Mouse (Mus musculus) lung, adult 18-20 months (tissue): ENCODE measurements around the gene Rpl3.

ENCODE experiments used
- DNase-seq, 2 experiments: peaks; one replicate each; pipeline ENCODE4 v3.0.0; 2022; ENCODE audit warnings: mixed read lengths in 2 of 2

Rpl3 gene

DNA sequence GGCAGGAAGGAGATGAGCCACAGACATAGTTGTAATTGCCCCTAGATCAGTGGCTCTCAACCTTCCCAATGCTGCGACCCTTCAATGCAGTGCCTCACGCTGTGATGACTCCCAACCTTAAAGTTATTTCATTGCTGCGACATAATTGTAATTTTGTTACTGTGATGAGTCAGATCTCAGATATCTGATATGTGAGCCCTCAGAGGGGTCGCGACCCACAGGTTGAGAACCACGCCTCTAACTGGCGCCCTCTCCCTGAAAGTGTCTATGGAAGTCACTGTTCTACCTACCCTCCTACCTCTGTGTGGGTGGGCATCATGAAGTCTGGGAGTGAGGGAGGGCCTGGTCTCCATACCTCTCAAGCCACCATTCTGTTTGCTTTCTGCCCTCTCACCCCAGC lies 22.7 kb upstream of the Rpl3 start:
- no peak for DNase-seq

DNA sequence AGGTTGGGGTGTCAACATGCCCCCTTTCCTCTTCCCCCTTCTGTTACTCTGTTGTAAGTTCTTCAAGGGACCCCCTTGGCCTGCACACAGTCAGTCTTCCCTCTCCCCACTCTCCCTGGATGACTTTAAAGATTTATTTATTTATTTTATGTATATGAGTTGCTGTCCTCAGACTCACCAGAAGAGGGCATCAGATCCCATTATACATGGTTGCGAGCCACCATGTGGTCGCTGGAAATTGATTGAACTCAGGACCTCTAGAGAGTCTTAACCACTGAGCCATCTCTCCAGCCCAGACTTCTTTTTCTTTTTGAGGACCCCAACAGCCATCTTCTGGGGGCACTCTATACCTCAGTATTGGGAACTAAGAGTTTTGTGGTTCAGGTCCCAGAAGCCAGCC lies 20.8 kb upstream of the Rpl3 start:
- no peak for DNase-seq

DNA sequence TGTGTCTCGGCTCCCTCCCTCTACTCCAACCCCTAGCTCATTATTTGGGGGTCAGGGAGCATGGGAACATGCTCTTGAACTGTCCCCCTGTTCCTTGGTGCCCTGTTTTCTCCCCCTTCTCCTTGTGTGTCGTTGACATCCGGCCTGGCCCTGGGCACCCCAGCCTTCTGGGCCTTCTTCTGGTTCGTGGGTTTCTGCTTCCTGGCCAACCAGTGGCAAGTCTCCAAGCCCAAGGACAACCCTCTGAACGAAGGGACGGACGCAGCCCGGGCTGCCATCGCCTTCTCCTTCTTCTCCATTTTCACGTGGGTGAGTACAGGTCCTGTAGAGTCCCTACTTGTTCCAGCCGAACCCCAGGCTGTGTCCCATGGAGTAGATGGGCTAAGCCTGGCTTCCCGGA lies 19.8 kb upstream of the Rpl3 start:
- no peak for DNase-seq

- no peak for DNase-seq
These were observed 15.9 kb upstream of the Rpl3 start for GRCm38 (mm10) chr15:80107575-80107974.

DNA sequence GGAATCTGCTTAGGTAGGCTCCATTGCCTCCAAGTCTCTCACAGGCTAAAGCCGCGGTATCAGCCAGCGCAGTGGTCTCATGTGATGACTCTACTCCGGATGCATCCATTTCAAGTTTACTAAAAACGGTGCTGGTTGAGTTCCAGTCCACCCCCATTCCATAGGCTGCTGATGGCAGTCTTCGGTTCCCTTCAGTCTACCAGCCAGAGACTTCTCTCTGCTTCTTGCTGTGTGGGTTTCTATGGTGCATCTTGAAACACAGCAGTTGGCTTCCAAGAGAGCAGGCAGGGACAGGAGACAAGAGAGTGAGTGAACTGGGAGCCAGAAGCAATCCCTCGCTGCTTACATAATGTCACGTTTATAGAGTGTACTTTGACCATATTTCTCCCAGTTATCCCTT lies 15.5 kb upstream of the Rpl3 start:
- no peak for DNase-seq

DNA sequence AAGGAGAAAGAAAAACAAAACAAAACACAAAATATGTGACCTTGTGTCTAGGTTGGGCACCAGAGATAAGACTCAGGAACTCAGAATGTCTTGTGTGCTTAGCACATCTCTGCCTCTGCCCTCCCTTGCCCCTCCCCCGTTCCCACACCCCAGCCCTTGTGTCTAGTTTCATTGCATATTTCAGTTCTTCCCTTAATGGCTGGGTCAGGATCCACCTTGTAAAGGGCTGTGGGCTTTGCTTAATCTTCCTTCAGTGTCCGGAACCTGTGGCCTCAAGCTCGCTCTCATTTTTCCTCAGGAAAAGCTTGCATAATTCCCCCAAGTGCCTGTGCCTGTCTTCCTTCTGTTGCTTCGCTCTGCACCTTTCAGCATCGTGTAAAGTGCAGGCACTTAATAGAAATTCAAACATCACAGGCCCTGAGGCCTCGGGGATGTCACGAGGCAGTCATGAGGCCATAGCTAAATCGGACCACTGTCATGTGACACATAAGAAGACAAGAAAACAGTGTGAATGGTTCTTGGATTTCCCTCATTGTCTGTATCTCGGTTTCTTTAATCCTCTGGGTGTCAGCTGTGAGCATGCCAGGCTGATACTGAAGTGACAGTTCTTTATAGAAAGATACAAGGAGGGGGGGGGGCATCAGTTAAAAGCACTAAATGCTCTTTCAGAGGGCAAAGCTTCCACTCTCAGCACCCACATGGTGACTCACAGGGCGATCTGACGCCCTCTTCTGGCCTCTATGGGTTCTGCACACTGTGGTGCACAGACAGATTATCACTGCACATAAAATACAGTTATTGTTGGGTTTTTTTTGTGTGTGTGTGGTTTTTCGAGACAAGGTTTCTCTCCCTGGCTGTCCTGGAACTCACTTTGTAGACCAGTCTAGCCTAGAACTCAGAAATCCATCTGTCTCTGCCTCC lies 14.1 kb upstream of the Rpl3 start:
- DNase-seq, result no peak

DNA sequence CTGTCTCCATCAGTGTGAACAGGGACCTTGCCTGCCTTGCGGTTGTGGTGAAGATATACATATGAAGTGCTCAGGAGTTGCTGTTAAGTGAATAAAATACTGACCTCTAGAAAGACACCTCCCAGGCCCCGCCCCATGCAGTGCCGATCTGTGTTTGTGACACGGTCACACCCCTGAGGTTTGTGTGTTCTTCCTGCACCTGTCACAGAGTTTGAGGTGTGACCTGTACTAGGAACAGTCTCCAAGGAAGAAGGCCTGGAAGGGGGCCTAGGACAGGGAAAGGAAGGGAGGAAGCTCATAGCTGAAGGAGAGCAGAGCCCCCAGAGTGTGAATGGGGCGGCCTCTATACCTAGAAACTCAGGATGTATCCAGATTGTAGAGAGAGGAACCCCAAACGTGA lies 10.8 kb upstream of the Rpl3 start:
- no peak for DNase-seq

- DNase-seq, result no peak
These were observed 9.8 kb upstream of the Rpl3 start for GRCm38 (mm10) chr15:80101503-80101902.

- DNase-seq, result no peak
These were observed 9.2 kb upstream of the Rpl3 start for GRCm38 (mm10) chr15:80100871-80101270.

GRCm38 (mm10) chr15:80100196-80100595 lies 8.5 kb upstream of the Rpl3 start:
- DNase-seq, result no peak

DNA sequence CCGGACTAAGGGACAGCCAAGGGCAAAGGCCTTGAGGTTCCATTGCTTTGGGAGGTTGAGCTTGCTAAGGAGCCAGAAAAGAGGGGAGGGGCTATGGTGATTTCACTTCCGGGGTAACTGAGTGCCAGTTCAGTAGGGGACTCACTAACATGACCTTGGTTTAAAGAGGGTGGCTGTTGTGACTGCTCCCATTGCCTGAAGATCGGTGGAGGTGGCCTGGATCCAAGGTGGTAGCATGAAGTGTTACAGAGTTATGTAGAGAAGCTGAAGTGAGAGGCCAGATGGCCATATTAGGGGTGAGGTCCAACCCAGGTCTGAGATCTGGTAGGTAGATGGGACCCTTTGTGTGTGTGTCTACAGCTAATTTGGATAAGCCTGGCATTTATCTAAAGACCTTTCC lies 7.8 kb upstream of the Rpl3 start:
- DNase-seq, result no peak

DNA sequence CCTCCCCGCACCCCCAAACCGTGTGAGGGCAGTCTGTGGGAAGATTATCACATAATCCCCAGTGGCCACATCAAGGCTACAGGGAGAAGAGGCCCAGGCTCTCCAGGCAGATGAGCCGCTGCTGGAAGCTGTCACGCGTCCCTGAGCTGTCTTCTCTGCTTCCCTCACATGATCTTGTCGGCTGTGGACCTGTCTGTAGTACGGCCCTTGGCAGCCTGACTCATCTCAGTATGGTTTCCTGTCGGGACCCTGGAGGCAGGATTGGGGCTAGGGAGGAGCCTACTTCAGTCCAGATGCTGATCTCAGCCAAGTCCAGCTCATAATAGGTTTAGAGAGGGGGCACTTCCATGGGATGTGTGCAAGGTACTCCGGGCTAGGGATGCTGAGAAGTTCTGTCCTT lies 7.1 kb upstream of the Rpl3 start:
- DNase-seq, result no peak

GRCm38 (mm10) chr15:80097999-80098461 lies 6.4 kb upstream of the Rpl3 start:
- no peak for DNase-seq

DNA sequence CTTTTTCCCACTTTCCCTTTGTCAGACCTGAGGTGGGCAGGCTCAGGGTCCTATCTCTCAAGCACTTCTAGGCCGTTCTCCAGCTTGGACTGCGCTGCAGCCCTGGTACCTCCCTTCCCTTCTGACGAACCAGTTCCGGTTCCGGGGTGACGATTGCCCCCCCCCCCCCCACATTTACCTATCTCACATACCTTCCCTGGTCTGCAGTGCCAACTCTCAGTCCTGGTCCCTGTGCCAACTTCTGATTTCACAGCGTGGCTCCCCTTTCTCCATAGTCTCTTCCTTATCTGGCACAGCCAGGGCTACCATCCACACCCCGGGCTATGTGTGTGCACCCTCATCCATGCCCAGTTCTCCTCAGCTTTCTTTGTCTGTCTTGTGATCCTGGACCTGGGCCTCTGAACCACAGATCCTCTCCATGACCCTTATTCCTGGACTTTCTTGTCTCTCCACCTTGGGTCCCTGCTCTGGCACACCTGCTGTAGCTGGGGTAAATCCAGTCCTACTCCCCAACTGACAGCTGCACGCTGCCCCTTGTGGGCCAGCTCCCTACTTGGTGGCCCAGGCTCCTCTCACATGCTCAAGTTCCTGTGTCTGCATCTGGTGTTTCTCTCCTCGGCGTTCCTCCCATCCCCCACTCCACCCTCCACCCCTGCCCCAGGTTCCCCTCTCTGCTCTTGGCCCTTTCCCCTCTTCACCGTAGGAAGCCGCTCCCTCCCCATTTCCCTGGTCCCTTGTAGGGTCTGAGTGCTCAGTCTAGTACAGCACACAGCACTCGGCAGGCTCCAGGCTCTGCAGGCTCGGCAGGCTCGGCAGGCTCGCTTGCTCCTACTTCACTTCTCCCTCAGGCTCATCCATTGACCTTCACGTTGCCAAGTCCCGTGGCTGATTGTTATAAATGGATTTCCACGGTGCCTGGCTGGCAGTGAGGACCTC lies 5.5 kb upstream of the Rpl3 start:
- no peak for DNase-seq

GRCm38 (mm10) chr15:80096406-80096805 lies 4.7 kb upstream of the Rpl3 start:
- DNase-seq, result no peak

DNA sequence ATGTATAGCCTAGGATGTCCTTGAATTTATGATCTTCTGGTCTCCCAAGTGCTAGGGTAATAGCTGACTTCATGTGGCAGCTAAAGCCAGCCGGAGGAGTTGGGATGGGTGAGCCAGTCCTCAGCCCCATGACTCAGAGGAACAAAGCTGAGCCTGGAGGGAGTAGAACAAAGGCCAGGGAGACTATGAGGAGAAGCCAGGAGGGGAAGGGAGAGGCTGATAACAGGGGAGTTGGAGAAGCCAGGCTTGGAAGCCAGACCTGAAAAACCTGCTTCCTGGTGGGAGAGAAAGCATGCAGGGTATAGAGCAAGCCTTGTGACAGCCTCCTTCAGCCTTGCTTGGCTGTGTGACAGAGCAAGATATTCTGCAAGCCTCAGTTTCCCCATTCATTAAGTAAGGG lies 3.9 kb upstream of the Rpl3 start:
- no peak for DNase-seq

DNA sequence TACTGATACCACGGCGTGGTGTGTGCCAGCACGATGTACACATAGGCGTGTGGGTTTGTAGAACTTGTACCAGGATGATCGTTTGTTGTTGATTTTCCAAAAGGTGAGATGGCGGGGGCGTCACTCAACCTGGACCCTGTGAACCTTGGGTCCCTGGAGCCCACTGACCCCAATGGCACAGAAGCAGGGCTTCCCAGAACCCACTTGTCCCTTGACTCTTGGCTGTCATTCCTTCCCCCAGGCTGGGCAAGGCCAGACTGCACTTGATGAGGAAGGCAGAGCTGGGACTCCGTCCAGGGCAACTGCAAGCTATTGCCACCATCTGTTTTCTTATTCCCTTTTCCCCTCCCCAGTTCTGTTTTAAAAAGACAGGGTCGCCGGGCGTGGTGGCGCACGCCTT lies 2.5 kb upstream of the Rpl3 start:
- no peak for DNase-seq

- DNase-seq, result no peak
These were observed 931 bp upstream of the Rpl3 start for GRCm38 (mm10) chr15:80092599-80092998.

GRCm38 (mm10) chr15:80092041-80092441 lies 373 bp upstream of the Rpl3 start:
- no peak for DNase-seq

DNA sequence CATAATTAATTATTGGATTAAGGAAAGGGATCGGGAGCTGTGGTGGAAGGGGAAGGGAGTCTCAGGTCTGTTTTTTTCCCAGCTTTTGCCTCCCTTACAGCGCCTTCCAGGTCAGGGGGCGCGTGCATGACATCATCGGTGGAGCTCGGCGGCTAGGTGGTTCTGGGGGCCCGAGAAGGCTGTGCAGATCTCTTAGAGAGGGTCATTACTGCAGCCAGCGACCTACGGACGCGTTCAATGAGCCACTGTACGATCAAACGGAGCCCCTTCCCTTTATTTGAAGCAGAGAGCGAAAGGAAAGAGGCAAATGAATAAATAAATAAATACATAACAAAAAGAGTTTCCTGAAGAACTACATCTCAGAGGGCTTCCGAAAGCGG lies 937 bp downstream of the Rpl3 start:
- no peak for DNase-seq

DNA sequence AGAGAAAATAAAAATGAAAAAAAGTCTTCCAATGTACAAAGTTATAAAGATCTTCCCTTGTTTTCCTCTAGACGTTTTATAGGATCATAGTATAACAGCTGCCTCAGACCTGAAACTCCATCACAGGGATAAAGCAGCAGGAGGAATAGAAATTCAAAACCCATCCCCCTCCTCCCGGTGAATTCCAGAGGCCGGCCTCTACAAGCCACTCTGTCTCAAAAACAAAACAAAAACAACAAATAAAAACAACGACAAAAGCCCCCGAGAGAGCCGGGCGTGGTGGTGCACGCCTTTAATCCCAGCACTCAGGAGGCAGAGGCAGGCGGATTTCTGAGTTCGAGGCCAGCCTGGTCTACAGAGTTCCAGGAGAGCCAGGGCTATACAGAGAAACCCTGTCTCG lies 1.5 kb downstream of the Rpl3 start:
- DNase-seq, result no peak

GRCm38 (mm10) chr15:80088637-80089036 lies 3.0 kb downstream of the Rpl3 start:
- DNase-seq, result peak; percentile 86 to 92

DNA sequence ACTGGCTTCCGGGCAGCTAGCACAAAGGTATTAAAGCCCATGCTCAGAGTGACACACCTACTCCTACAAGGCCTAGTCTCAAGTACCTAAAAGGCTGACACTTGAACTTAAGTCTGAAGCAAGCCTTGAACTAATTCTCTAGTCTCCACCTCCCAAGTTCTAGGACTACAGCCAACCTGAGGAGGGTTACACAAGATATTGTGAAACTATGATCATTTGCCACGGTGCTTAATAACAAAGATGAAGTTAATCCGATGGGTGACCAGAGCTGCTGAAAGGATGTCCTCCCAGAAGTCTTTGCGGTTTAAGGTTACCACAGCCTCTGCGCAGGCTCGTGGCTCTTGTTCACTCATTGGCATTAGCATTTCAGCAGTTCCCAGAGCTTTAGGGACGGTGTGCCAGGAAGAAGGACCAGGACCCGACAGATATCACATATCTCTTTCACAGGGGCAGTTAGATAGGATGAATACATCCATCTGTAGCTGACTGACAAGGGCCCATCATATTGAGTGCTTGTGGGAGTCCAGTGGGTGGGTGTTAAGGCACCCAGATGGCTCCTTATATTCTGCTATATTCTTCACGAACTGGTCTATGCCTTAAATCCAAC lies 4.2 kb downstream of the Rpl3 start:
- peak in 1 of 2 experiments; percentile 60 for DNase-seq
